In genomic region chrX:133655876-133656538, GRCm38 (mm10) we compare ENCODE assay signal across 11 mouse cellular contexts. TPM values are rescaled to one million over a fixed set of nuclear protein-coding genes. Genes with fewer than 3 reads are reported as not detected.
DNase-seq lines count a peak whose midpoint lies in the region; ATAC-seq and TF ChIP-seq lines count a peak whose summit lies in the region.
"Had no signal": no experiment of that assay in that cellular context is flagged by ENCODE, and none has a peak within 500 bp of the region (broad histone marks: within the 10 kb centered on the region; RNA-seq: fewer than 3 reads in every experiment).

No protein-coding gene starts in this region.

- H3K4me1 ChIP-seq in hindbrain, embryonic 11.5 days (replicated peaks; ENCODE audit: control insufficient read depth, insufficient read depth, low read length), result no peaks in the 10 kb centered on the region
- H3K4me1 ChIP-seq in hindbrain, embryonic 10.5 days (replicated peaks), result 0 out of 2 replicates have a peak, but pooled peaks cover 5% of the 10 kb centered on the region
- peaks cover 6% of the 10 kb centered on the region; the same call in 1 of the 2 replicates for H3K4me1 ChIP-seq in midbrain, embryonic 13.5 days (replicated peaks)
- H3K4me1 ChIP-seq in midbrain, postnatal 0 days (ENCODE audit: insufficient read depth, low read length), result no peaks in the 10 kb centered on the region
- H3K4me1 ChIP-seq in forebrain, postnatal 0 days (ENCODE audit: insufficient read depth), result no peaks in the 10 kb centered on the region
- H3K4me1 ChIP-seq: stomach, embryonic 15.5 days had no signal

- no peak overlapping the region for H3K27ac ChIP-seq in hindbrain, embryonic 11.5 days (ENCODE audit: low read depth, low read length)
- no peak overlapping the region for H3K27ac ChIP-seq in hindbrain, embryonic 10.5 days
- no peak overlapping the region for H3K27ac ChIP-seq in midbrain, embryonic 13.5 days
- no peak overlapping the region for H3K27ac ChIP-seq in midbrain, postnatal 0 days (ENCODE audit: low read depth, low read length)
- no peak overlapping the region for H3K27ac ChIP-seq in forebrain, postnatal 0 days (ENCODE audit: low read depth, low read length)
- H3K27ac ChIP-seq: stomach, embryonic 15.5 days had no signal

- H3K9ac ChIP-seq in hindbrain, embryonic 11.5 days (ENCODE audit: low read depth, low read length), result no peak overlapping the region
- H3K9ac ChIP-seq in midbrain, embryonic 13.5 days (replicated peaks), result no peak overlapping the region
- no peak overlapping the region for H3K9ac ChIP-seq in midbrain, postnatal 0 days (replicated peaks; ENCODE audit: low read length, poor library complexity, severe bottlenecking)
- no peak overlapping the region for H3K9ac ChIP-seq in forebrain, postnatal 0 days
- H3K9ac ChIP-seq: stomach, embryonic 15.5 days had no signal

- DNase-seq in hindbrain, embryonic 11.5 days (ENCODE audit: low spot score), result peak; percentile 5
- DNase-seq in hindbrain, embryonic 10.5 days (ENCODE audit: low spot score), result no peak
- no peak for DNase-seq in midbrain, postnatal 0 days (ENCODE audit: low spot score)
- DNase-seq in forebrain, postnatal 0 days, result no peak
- no peak for DNase-seq in cerebellum, postnatal 25 days
- DNase-seq in right cerebral cortex, postnatal 25 days, result no peak
- DNase-seq in thymus, postnatal 25 days, result no peak

- WGBS in hindbrain, embryonic 11.5 days, result 66% methylated on average over 11 of the region's 11 CpGs
- 62% methylated on average over 11 of the region's 11 CpGs for WGBS in hindbrain, embryonic 10.5 days
- WGBS in midbrain, embryonic 13.5 days, result 52% methylated on average over 11 of the region's 11 CpGs
- 53% methylated on average over 11 of the region's 11 CpGs for WGBS in midbrain, postnatal 0 days
- WGBS in forebrain, postnatal 0 days, result 40% methylated on average over 11 of the region's 11 CpGs

- H3K9me3 ChIP-seq in hindbrain, embryonic 11.5 days (ENCODE audit: control insufficient read depth, low read length), result no peaks in the 10 kb centered on the region
- no peaks in the 10 kb centered on the region for H3K9me3 ChIP-seq in hindbrain, embryonic 10.5 days
- no peaks in the 10 kb centered on the region for H3K9me3 ChIP-seq in midbrain, embryonic 13.5 days
- no peaks in the 10 kb centered on the region for H3K9me3 ChIP-seq in midbrain, postnatal 0 days (ENCODE audit: low read length)
- no peaks in the 10 kb centered on the region for H3K9me3 ChIP-seq in forebrain, postnatal 0 days (ENCODE audit: low read length)
- H3K9me3 ChIP-seq: stomach, embryonic 15.5 days had no signal

- H3K4me3 ChIP-seq in hindbrain, embryonic 11.5 days (ENCODE audit: low read depth, low read length), result no peak overlapping the region
- no peak overlapping the region for H3K4me3 ChIP-seq in hindbrain, embryonic 10.5 days
- no peak overlapping the region for H3K4me3 ChIP-seq in midbrain, embryonic 13.5 days (replicated peaks)
- no peak overlapping the region for H3K4me3 ChIP-seq in midbrain, postnatal 0 days (ENCODE audit: low read depth, low read length)
- no peak overlapping the region for H3K4me3 ChIP-seq in forebrain, postnatal 0 days (ENCODE audit: low read depth, low read length)
- H3K4me3 ChIP-seq: erythroblast, embryonic 14.5 days; stomach, embryonic 15.5 days had no signal

- H3K36me3 ChIP-seq in hindbrain, embryonic 11.5 days (ENCODE audit: control insufficient read depth, insufficient read depth, low read length), result no peaks in the 10 kb centered on the region
- no peaks in the 10 kb centered on the region for H3K36me3 ChIP-seq in hindbrain, embryonic 10.5 days
- H3K36me3 ChIP-seq in midbrain, embryonic 13.5 days, result no peaks in the 10 kb centered on the region
- no peaks in the 10 kb centered on the region for H3K36me3 ChIP-seq in midbrain, postnatal 0 days (ENCODE audit: insufficient read depth, low read length)
- H3K36me3 ChIP-seq in forebrain, postnatal 0 days (ENCODE audit: insufficient read depth), result no peaks in the 10 kb centered on the region
- H3K36me3 ChIP-seq: stomach, embryonic 15.5 days had no signal

- no peak overlapping the region for H3K4me2 ChIP-seq in hindbrain, embryonic 11.5 days (replicated peaks; ENCODE audit: low read depth, low read length)
- no peak overlapping the region for H3K4me2 ChIP-seq in midbrain, embryonic 13.5 days (replicated peaks)
- H3K4me2 ChIP-seq in midbrain, postnatal 0 days (ENCODE audit: low read depth, low read length, poor library complexity, severe bottlenecking), result no peak overlapping the region
- no peak overlapping the region for H3K4me2 ChIP-seq in forebrain, postnatal 0 days (ENCODE audit: low read depth)
- H3K4me2 ChIP-seq: stomach, embryonic 15.5 days had no signal

- no peak for ATAC-seq in hindbrain, embryonic 11.5 days (ENCODE audit: low FRiP score)
- peak; percentile 58 for ATAC-seq in midbrain, embryonic 13.5 days
- ATAC-seq in midbrain, postnatal 0 days (ENCODE audit: low FRiP score), result no peak
- peak; percentile 34; the same call in 1 of the 2 replicates for ATAC-seq in forebrain, postnatal 0 days

- H3K27me3 ChIP-seq in hindbrain, embryonic 11.5 days (ENCODE audit: control insufficient read depth, insufficient read depth, low read length), result no peaks in the 10 kb centered on the region; the same call in 1 of the 2 replicates
- H3K27me3 ChIP-seq in hindbrain, embryonic 10.5 days (ENCODE audit: insufficient read depth, poor library complexity, severe bottlenecking), result 0 out of 2 replicates have a peak, but pooled peaks cover 11% of the 10 kb centered on the region
- peaks cover 11% of the 10 kb centered on the region; the same call in 1 of the 2 replicates for H3K27me3 ChIP-seq in midbrain, embryonic 13.5 days
- H3K27me3 ChIP-seq in midbrain, postnatal 0 days (ENCODE audit: insufficient read depth, low read length), result no peaks in the 10 kb centered on the region; the same call in 1 of the 2 replicates
- H3K27me3 ChIP-seq in forebrain, postnatal 0 days (ENCODE audit: insufficient read depth, low read length), result no peaks in the 10 kb centered on the region
- H3K27me3 ChIP-seq: stomach, embryonic 15.5 days had no signal

- TF ChIP-seq CTCF in midbrain, postnatal 0 days (IDR thresholded peaks at IDR 0.05), result no peak
- no peak for TF ChIP-seq CTCF in forebrain, postnatal 0 days (IDR thresholded peaks at IDR 0.05; ENCODE audit: low read depth)

RNA-seq across cellular contexts. Expression of gene Pcdh19, which starts 32.8 kb away (rescaled TPM):
- 3.3 and 4.8 TPM in 2 replicates for polyA plus RNA-seq in hindbrain, embryonic 11.5 days (2014; fragmentation: Nextera tagmentation; extraction: Ambion mirVana)
- 2.8 and 3.1 TPM in 2 replicates for polyA plus RNA-seq in hindbrain, embryonic 10.5 days (2016; fragmentation: Nextera tagmentation; extraction: Ambion mirVana)
- polyA plus RNA-seq in midbrain, embryonic 13.5 days (2015; fragmentation: Nextera tagmentation; extraction: Ambion mirVana), result 14.4 and 15.2 TPM in 2 replicates
- 74.5 and 92.6 TPM in 2 replicates for total RNA-seq in midbrain, postnatal 0 days (2014; rRNA removed)
- polyA plus RNA-seq in midbrain, postnatal 0 days (2015; fragmentation: Nextera tagmentation; extraction: Ambion mirVana), result 30.4 and 36.7 TPM in 2 replicates
- total RNA-seq in forebrain, postnatal 0 days (2014; rRNA removed), result 44.9 and 67.1 TPM in 2 replicates
- polyA plus RNA-seq in forebrain, postnatal 0 days (2015; fragmentation: Nextera tagmentation; extraction: Ambion mirVana), result 15.8 and 23.6 TPM in 2 replicates
- total RNA-seq: granulocyte monocyte progenitor cell, adult 5-6 weeks had no signal
- polyA plus RNA-seq: erythroblast, embryonic 14.5 days had no signal

Comparison
In these comparisons a context has a peak if more than half of its experiments do, and no peak if none do; other contexts are left out.
1. ATAC-seq: peak in midbrain, embryonic 13.5 days (single experiment) and forebrain, postnatal 0 days (single experiment); none in hindbrain, embryonic 11.5 days (single experiment) and midbrain, postnatal 0 days (single experiment).